Mouse (Mus musculus) embryonic fibroblast, embryonic 13.5 days (primary cell): ENCODE measurements around the gene Tmem30a. TPM values are rescaled to one million over a fixed set of nuclear protein-coding genes. Genes with fewer than 3 reads are reported as not detected.

Experiments
- H3K27ac ChIP-seq: 2 replicates; pipeline ENCODE4 v1.5.1; 2012; ENCODE audit warnings: low read length, control low read depth, inconsistent platforms; ENCODE audit not compliant: insufficient read depth
- H3K4me1 ChIP-seq: 2 replicates; pipeline ENCODE4 v1.6.1; 2011; ENCODE audit warnings: low read length; ENCODE audit not compliant: control insufficient read depth, insufficient read depth
- H3K4me3 ChIP-seq: 2 replicates; pipeline ENCODE4 v1.5.1; 2011; ENCODE audit warnings: mild to moderate bottlenecking, control low read depth, low read length; ENCODE audit not compliant: insufficient read depth
- CTCF ChIP-seq: IDR thresholded peaks from 2 replicates; pipeline ENCODE4 v1.5.1; 2011; ENCODE audit warnings: mild to moderate bottlenecking, control low read depth, low read length, moderate library complexity, borderline replicate concordance; ENCODE audit not compliant: insufficient read depth
- POLR2A ChIP-seq: IDR thresholded peaks from 2 replicates; pipeline ENCODE4 v1.6.1; 2011; ENCODE audit warnings: low read depth, mild to moderate bottlenecking, control low read depth, low read length, moderate library complexity
- polyA plus RNA-seq: library from polyadenylated mRNA; stranded (reverse); fragments of >200 nt; gene quantifications from 2 replicates; pipeline ENCODE4 v1.2.4, GENCODE M21; 2011; ENCODE audit warnings: low read depth; ENCODE audit not compliant: missing spikeins, insufficient read length

Tmem30a gene
- polyA plus RNA-seq, 1 experiment: 99.7 TPM

DNA sequence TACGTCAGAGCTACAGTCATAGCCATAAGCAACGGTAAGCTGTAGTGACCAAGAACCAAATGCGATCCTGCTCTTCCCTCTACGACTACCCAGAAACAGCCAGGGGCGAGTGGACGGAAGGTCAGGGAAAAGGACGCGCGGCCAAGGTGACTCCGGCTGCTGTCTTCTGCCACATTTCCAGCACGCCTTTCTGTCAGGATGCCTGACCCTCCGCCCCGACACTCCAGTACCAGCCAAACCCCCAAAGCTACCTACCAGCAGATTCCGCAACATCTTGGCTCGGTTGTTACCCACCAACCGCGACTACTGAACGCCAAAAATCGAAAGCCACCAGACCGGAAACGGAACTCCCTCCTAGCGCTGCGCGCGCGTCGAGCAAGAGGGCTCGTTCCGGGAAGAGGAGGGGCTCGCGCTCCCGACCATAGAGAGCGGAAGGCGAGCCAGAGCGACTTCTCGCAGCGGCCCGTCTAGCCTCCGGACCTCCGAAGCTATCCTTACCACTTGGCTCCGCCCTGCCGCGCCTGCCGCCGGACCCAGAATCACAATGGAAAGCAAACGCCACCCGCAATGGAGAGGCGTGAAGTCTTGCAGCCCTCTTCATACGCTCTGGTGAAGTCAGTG, 33.8 kb downstream of the Tmem30a start, which contains the start of gene Cox7a2:
Cox7a2 (minus strand) TSS at position 494 of the 621 bp plus-strand sequence.
- Histone ChIP-seq H3K4me1 (peaks cover 3% of the 10 kb centered on the region; the same call in 1 of the 2 replicates), H3K4me3 (peak within 1 kb of the TSS; percentile 86), H3K27ac (peak within 1 kb of the TSS; percentile 85)
- TF ChIP-seq CTCF (no peak), POLR2A (peak; percentile 98)

DNA sequence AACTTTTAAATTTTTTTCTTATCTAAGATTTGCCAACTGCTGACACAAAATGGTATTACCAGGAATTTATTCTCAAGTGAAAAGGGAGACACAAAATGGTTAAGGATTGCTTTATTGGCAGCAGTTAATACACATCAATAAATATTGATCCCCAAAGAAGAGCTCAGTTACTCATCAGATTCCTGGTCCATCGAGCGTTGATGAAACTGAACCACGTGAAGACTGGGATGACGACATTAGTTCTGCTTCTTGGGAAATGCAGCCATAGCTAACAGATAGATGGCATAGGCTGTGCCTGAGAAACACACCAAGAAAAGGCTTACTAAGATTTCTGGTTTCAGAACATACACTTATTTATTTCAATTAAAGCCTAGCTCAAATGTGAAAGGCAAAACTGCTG, 38.0 kb downstream of the Tmem30a start:
- H3K27ac ChIP-seq: no peak overlapping the region
- TF ChIP-seq CTCF (no peak), POLR2A (no peak)
- H3K4me1 ChIP-seq: peaks cover 3% of the 10 kb centered on the region; the same call in 1 of the 2 replicates
- no peak overlapping the region for H3K4me3 ChIP-seq

DNA sequence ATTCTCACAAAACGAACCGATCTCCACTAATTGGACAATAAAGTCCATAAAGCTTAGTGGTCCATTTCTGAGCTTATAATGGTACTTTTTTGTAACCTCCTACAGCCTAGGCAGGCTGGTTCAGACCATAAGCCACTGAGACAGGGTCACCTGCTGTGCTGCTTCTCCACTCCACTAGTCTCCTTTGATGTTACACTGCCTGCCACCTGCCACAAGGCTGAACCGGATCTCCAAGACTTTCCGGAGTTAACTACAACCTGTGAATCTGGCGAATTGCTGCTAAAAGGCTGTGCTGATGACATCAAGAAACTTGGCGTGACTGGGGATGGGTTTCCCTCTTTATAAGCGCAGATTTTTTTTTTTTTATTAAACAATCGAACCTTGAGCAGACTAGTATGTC, 41.5 kb downstream of the Tmem30a start:
- H3K27ac ChIP-seq: no peak overlapping the region
- TF ChIP-seq CTCF (no peak), POLR2A (no peak)
- H3K4me3 ChIP-seq: no peak overlapping the region
- no peaks in the 10 kb centered on the region for H3K4me1 ChIP-seq

DNA sequence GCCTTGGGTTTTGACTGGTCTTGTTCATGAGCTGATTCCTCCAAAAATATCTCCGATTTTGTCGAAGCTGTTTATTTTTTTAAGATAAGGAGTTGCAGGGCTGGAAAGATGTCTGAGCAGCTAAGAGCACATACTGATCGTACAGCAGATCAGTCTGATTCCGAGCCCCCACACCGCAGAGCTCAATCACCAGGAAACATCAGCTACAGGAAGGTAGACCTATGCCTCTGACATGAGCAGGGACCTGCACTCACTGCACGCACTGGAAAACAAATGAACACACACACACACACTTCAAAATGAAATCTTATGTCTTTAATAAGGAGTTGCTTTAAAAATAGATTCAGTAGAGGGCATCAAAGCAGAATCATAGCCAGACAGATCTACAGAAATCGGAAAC, 42.6 kb downstream of the Tmem30a start:
- Histone ChIP-seq H3K4me1 (no peaks in the 10 kb centered on the region), H3K4me3 (no peak overlapping the region), H3K27ac (no peak overlapping the region)
- no peak for TF ChIP-seq CTCF
- TF ChIP-seq POLR2A: no peak

DNA sequence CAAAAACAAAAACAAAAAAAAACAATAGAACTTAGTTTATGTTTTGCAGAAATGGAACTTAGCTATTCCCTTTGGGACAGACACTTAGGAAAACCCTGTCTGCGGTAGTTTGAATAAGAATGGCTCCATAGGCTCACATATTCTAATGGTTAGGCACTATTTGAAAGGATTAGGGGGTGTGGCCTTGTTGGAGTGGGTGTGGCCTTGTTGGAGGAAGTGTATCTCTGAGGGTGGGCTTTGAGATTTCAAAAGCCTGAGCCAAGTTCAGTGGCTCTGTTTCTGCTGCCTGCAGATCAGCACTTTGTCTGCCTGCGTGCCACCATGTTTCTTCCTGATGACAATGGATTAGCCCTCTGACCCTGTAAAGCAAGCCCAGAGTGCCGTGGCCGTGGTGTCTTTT, 48.3 kb downstream of the Tmem30a start:
- Histone ChIP-seq H3K27ac (no peak overlapping the region), H3K4me1 (no peaks in the 10 kb centered on the region), H3K4me3 (no peak overlapping the region)
- no peak for TF ChIP-seq POLR2A
- no peak for TF ChIP-seq CTCF

DNA sequence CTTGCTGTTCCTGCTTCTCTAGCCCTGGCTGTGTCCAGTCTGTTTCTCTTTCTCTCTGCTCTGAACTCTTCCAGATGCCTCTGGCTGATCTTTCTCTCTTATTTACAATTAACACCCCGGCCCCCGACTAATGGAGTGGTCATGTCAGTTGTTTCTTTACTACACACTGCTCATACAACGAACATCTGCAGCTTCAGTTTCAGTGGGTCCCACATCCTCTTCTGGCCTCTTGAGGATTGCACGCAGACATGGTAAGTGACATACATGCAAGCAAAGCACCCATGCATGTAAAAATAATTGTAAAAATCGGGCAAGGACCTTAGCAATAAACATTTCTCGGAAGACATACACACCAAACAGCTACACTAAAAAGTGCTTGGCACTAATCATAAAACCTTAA, 57.7 kb downstream of the Tmem30a start:
- TF ChIP-seq POLR2A (no peak), CTCF (no peak)
- no peak overlapping the region for H3K27ac ChIP-seq
- H3K4me1 ChIP-seq: no peaks in the 10 kb centered on the region
- no peak overlapping the region for H3K4me3 ChIP-seq

DNA sequence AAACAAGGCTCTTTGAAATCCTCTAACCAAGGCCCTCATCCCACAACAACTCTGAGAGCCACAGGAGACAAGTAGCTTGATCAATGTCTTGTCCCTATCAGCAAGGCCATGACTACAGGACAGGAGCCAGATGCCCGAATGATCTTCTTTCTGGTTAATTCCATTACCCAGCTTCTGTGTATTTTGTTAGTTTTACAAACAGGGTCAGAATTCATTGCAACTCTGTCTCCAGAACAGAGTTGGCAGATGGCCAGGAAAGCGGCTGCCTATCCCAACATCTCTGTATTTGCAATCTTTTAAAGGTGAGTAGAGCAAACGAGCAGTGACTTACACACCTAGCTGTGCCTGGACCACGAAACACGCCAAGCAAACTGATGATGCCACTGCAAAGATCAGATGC, 63.0 kb downstream of the Tmem30a start:
- TF ChIP-seq CTCF: no peak
- Histone ChIP-seq H3K4me3 (no peak overlapping the region), H3K27ac (no peak overlapping the region), H3K4me1 (no peaks in the 10 kb centered on the region)

DNA sequence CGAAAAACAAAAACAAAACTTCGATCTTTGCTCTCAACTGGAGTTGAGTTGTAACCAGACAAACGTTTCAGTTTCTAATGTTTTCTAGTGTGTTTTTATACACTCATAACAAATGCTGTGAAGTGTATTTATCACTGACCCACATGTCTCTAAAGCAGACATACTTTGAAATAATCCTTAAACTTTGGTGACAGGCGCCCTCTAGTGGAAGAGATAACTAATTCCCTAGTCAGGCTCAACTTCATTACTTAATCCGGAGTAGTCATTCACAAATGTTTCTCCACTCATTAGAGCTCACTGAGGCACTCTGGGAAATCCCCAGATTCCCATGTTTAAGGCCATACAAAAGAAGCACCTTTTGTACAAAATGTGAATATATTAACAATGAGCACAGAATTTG, 70.2 kb downstream of the Tmem30a start:
- no peak overlapping the region for H3K27ac ChIP-seq
- no peak for TF ChIP-seq CTCF
- no peak for TF ChIP-seq POLR2A
- H3K4me1 ChIP-seq: no peaks in the 10 kb centered on the region
- no peak overlapping the region for H3K4me3 ChIP-seq

DNA sequence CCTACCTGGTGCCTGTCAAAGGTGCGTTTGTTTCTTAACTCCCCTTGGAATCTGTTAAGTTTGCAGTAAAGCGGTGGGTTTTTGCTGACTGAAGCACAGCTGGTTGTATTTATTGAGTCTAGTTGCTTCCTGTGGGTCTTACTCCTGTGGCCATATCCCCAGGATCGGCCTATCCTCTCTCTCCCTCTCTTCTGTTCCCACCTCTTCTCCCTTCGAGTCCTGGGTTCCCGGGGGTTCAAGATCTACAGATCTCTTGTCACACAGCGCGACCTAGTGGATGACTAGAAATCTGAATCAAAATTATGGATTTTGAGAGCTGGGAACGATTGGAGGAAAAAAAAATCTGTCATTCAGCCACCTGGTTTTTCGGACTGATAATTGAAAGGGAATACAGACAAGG, 72.3 kb downstream of the Tmem30a start:
- no peak overlapping the region for H3K27ac ChIP-seq
- no peak overlapping the region for H3K4me3 ChIP-seq
- TF ChIP-seq POLR2A (no peak), CTCF (0 out of 2 replicates have a peak, but pooled peaks have one; percentile 16)
- no peaks in the 10 kb centered on the region for H3K4me1 ChIP-seq

DNA sequence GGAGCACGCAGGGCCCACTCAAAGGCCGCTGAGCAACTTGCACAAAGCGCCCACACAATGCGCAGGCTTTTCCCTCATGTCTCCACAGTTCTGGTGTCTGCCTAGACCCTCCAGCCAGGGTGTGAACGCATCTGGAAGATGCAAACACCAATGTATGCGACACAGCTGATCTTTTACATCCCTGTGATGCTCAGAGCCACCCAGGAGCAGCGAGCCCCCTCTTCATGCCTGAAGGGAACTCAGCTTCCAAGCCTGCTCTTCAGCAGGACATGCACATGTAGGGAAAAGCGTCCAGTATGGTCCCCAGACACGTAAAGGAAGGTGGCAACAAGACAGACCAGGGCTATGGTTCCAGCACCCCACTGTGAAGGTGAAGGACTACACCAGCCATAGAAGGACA, 73.2 kb downstream of the Tmem30a start:
- no peak overlapping the region for H3K4me3 ChIP-seq
- H3K27ac ChIP-seq: no peak overlapping the region

DNA sequence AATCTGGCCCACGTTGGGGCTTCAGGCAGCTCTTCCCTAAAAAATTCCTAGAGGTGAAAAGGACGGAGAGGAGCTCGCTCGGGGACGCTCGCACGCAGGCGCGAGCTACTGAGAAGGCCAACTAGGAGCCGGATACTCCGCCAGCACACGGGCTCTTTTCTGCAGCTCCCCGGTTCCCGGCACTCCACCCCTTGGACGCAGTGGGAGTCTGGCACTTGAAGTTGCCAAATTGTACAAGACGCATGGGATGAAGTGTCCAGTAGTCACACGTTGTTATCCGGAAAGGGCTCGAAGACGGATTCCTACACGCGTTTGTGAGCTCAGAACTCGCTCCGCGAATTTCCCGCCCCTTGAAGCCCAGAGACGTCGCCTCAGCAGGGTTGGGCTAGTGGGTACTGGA, 73.9 kb downstream of the Tmem30a start:
- peaks cover 4% of the 10 kb centered on the region; the same call in 1 of the 2 replicates for H3K4me1 ChIP-seq
- no peak overlapping the region for H3K4me3 ChIP-seq
- TF ChIP-seq POLR2A (peak; percentile 31; the same call in 1 of the 2 replicates), CTCF (no peak)
- H3K27ac ChIP-seq: peak overlapping the region; percentile 81

More for the DNA sequence above, 73.2 kb downstream of the Tmem30a start:
- no peak for TF ChIP-seq CTCF
- TF ChIP-seq POLR2A: no peak
- no peaks in the 10 kb centered on the region; the same call in 1 of the 2 replicates for H3K4me1 ChIP-seq

Other genes starting within 250 kb of the Tmem30a start
- 1,043 and 1,276 TPM in 2 replicates for gene Col12a1, start 74.7 kb downstream of the Tmem30a start, polyA plus RNA-seq
- 242 and 256 TPM in 2 replicates for gene Cox7a2, start 33.6 kb downstream of the Tmem30a start, polyA plus RNA-seq
- gene Filip1, start 219.3 kb upstream of the Tmem30a start, polyA plus RNA-seq: 0.23 and 0.52 TPM in 2 replicates